Mouse (Mus musculus): Measurements from ENCODE around the gene 1700015G11Rik.

The 1700015G11Rik gene

DNA sequence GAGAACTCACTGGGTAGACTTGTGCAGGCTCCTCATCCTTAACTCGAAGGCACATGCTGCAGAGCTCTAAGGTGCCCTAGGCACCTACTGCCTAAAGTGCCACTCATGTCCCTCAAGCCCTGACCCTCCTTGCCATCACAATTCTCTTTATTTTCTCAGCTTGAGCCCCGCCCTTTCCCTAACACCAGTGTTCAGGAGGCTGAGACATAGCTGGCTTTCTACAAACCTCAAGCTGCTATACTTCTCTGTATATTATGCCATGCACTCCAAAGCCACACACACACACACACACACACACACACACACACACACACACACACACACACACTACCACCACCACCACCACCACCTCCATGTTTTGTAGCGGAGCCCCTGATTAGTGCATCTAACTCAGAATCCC is at the start of gene 1700015G11Rik:
Gene 1700015G11Rik (minus strand): TSS at position 101 of the 400 bp plus-strand sequence.
- no peak for DNase-seq (ENCODE audit: low spot score)

DNA sequence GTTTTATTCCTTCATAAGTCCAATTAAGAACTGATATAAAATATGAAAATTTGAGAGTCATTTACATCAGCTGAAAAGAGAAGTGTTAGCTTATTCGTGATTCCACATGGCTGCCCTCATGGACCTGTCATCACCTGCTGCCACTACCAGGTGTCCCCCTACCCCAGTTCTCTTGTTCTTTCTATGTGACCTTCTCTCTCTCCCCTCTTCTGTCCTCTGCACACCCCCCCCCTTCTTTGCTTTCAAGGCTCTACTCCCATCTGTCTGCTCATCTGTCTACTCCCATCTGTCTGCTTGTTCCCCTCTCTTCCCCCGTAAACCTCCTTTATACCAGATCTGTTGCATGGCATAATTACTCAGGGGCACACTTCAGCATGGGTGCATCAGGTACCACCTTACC is 41.4 kb upstream of the 1700015G11Rik start:
- no peak for DNase-seq (ENCODE audit: low spot score)

DNA sequence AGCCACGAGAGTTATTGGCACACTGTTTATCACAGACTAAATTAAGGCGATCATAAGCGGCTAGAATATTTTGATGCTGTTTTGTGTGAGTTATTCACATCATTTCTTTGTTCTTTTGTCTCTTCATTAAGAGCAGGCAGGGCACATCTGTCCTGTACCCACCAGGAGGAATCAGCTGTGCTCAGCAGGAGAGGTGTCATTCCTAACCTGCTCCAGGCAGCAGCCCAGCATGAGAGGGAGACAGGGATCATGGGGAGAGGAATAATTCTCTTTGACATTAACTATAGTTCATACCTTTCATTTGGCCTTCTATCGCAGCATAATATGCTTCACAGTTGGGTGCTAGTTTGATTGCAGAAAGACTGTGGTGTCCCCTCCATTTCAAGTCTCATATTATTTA is 40.7 kb upstream of the 1700015G11Rik start:
- no peak for DNase-seq (ENCODE audit: low spot score)

DNA sequence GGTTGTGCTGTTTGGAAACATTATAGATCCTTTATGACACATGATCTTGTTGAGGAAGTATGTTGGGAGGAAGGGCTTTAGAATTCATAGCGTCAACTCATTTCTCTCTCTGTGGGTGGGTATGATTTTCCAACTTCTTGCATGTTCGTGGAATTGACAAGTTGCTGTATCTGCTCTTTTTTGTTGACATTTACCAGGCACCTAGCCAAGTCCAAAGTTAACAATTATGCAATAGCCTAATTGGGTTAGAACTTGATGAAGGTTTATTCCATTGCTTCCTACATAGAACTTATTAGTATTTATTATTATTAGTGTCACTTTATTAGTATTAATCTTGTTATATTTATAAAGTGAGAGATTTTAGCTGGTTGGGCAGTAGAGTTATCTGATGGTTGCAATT is 40.3 kb upstream of the 1700015G11Rik start:
- no peak for DNase-seq (ENCODE audit: low spot score)

DNA sequence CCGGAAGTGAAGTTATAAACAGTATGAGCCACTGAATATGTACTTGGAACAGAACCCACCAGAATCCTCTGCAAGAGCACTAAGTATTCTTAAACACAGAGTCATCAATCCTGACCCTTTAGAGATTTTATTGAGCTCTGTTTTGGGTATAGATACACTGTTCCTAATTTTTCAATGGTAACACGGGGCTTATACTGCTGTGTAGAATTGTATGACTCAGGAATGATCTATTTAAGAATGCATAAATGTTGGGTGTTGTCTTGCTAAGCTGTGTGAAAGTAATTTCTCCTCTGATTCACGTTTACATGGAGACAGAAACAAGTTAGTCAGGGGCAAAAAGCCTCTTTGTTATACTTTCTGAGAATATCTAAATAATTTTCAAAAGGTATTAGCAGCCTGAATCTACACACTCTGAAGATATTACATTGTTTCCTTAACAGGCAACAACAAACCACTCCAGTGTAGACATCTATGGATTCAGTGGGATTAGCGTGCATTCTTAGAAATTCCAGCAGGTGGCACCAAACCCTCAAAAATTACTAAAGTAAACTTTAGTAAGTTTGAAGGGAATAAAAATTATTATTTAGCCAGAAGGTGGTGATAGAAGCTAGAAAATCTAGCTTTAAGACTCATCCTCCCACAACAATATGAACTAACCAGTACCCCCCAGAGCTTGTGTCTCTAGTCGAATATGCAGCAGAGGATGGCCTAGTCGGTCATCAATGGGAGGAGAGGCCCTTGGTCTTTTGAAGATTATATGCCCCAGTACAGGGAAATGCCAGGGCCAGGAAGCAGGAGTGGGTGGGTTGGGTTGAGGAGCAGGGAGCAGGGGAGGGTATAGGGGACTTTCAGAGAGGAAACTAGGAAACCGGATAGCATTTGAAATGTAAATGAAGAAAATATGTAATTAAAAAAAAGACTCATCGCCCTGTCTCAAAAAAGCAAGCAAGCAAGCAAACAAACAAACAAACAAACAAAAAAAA is 22.4 kb upstream of the 1700015G11Rik start:
- DNase-seq (ENCODE audit: low spot score), result peak; percentile 17

DNA sequence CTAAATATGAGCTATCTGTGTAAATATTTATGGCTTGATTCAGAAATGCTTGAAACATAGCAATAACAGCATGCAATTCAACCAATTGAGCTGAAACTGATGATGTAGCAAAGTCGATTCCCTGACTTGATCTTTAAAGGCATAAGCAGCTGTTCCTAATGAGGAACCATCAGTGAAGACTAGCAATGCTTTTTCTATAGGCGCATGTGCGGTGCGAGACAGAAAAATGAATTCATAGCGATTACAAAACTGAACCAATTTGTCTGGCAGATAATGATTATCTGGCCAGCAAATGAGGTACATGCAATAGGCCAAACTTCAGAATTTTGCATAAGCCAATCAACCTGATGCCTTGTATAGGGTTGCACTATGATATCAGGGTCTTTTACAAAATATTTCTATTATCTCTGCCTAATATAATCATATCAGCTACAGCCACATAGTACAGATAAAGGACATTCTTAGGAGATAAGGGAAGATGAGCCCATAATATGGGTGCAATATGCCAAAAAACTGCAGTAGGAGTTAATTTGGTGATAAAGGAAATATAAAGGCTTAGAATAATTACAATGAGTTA is 8.6 kb upstream of the 1700015G11Rik start:
- no peak for DNase-seq (ENCODE audit: low spot score)

DNA sequence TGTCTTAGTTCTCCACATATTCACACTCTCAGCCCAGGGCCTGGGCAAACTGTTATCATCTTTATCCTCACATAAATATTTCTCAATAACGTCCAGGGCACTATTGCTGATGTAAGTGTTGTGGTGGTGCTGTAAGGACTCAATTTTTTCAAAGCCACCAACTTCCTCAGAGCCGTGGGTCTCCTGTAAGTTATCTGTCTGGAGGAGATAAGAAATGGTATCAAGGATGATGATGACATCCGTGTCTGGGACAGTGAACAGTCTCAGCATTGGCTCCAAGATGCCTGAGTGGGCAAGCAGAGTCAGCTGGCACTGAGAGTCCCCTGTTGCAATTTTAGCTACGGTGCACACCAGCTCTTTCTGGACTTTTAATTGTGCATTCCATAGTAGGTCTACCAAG is 6.5 kb upstream of the 1700015G11Rik start:
- DNase-seq (ENCODE audit: low spot score), result no peak

DNA sequence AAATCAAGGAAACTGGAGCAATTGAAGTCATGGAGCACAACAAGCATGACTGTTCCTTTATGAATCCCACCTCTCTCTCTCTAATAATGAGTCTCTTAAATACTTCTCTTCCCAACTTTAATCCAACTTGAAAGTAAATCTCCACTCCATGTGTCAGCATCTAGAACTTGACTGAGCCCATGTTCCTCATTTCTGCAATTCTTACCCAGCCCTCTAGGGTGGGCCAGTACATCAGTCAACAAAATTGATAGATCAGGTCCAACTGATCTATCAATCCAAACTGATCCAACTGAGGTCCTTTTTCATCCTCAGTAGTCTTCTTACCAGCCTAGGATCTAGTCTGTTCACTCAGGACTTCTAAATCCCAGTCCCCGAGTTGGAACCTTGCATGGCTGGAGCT is 348 bp downstream of the 1700015G11Rik start:
- DNase-seq (ENCODE audit: low spot score), result no peak

DNA sequence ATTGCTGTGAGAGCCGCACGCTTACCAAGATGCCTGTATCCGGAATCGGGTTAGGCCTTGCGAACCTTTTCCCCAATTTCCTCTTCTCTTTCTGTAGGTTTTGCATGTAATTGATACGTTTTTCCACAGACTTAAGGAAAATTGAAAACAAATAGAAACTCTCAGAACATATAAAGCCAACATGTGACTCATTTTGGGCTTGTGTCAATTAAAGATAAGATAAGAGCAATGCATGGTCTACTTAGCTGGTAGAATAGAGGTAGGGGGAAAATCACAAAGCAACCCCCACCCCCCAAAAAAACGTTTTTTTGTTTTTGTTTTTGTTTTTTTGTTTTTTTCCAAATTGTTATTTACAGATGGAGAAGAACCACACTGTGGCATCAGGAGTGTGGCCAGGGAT is 2.1 kb downstream of the 1700015G11Rik start:
- no peak for DNase-seq (ENCODE audit: low spot score)

DNA sequence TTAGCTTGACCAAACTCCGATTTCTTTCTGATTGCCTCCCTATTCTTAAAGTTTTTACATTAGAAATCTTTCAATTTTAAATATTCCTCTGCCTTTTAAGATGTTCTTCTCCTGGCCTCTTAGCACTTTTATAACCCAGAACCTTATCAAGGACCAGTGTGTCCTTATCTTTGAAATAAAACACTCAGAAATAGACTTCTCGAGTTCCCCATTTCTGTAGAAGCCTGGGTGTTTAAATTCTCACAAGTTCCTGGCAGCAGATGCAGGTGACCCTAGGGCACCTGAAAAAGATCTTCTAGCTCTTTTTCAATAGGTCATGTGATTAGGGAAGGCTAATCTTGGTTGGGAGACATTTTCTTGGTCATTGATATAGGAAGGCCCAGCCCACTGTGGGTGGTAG is 8.4 kb downstream of the 1700015G11Rik start:
- no peak for DNase-seq (ENCODE audit: low spot score)

DNA sequence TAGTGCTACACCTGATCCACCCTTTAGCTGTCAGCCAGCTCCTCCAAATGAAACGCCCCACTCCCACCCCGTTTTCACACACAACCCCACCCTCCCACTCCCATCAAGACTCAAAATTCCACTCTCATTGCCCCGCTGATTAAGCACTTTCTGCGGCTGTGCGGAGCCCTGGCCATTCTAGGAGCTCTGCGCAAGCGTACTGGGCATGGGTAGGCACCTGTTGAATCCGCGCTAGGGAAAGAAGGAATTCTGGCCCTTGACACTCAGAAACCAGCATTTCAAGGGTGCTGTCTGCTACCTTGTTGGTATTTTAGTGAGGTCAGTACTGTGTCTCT is 9.3 kb downstream of the 1700015G11Rik start:
- no peak for DNase-seq (ENCODE audit: low spot score)

DNA sequence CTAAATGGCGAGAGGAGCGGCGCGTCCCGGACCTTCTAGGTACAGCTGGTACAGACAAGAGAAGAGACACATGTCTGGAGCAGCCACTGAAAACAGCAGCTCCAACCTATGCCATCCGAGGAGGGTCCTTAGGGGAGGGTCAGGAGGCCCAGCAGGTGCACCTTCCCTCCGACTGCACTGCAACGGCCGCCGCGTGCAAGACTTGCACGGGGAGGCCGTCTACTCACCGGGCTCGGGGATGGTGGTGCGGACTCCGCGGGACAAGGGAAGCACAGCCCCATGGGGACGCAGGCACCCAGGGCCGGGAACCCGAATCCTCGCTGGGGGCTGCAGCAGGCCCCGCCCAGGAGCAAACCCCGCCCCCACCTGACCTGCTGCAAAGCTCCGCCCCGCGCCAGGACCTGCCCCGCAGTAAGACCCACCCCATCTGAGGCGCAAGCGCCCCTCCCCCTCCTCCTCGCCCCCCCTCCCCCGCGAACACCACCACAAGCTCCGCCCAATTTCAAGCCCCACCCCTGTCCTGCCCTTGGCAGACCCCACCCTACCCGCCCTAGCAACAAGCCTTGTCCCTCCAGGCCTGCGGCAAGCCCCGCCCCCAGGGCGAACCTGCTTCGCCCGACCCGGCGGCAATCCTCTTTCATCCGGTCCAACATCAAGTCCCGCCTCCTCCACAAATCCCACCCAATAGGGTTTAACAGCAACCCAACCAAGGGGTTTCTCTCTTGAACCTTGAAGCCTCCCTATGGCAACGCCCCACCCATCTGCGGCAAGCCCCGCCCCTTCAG is 9.8 kb downstream of the 1700015G11Rik start, which contains the start of gene Svip:
Gene Svip (minus strand): TSS at position 508 of the 785 bp plus-strand sequence.
- peak; percentile 69 for DNase-seq (ENCODE audit: low spot score)

DNA sequence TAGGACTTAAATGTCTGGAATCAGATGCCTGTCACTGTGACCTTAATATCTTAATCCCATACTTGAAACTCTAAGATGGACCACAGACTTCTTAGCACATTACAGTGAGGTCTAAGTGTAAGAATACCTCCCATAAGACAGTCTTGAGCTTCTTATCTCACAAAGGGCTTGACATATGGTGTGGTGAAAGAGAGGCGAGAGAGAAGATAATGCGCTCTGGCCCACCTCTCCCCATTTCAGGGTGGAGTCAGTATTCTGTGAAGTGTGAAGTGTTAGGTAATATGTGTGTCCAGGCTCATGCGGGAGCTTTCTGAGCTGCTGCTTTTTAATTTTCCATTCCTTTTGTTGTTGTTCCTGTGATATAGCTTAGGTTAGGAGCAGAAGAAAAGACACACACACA is 24.5 kb downstream of the 1700015G11Rik start:
- DNase-seq (ENCODE audit: low spot score), result no peak

DNA sequence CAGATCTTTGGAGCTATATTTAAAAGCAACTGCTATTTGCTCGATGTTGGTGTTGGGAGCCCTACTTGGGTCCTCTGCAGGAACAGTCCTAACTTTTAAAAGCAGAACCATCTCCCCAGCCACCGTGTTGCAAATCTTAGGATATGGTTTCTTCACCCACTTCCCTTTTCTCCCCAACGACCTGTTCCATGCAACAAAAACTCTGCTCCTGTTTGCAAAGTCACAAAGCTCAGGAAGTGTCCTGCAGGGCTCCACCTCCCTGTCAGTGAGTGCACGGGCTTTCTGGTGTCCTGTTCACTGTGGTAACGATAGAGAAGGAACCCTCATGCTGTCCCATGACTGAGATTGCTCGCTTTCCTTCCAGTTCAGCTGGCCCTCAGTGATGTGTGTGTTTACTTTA is 28.6 kb downstream of the 1700015G11Rik start:
- no peak for DNase-seq (ENCODE audit: low spot score)

DNA sequence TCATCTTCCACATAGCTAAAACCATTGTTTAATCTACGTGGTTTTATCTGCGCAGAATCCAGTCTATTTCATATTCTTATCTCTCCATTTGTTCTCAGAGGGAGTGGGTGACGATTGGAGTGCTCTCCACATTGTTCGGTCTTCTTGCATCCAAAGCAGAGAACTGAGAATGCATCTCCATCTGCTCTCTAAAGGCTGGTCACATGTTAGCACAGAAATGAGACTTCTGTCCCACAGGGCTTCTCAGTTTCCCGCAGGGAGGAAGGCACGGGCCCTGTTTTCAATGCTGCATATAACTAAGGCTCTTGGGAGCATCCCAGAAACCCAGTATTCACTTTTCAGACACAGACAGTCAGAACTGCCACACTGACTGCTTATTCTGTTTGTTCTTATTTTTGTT is 29.8 kb downstream of the 1700015G11Rik start:
- no peak for DNase-seq (ENCODE audit: low spot score)

DNA sequence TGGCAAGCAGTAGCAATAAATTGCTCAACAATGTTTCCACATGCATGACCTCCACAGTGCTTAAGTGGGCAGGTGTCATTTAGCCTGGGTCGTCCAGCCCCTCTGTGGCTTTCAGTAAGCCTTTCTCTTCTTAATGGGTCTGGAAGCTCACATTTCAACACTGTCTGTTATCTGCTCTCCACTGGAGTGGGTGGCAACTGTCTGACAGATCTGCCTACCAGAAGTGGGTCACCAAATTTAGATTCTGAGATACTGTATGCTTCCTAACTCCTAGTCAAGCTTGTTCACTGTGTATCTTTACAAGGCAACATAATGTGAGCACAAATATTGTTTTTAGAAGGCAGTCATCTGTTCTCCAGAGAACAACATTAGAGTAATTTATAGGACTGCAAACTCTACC is 33.2 kb downstream of the 1700015G11Rik start:
- no peak for DNase-seq (ENCODE audit: low spot score)

DNA sequence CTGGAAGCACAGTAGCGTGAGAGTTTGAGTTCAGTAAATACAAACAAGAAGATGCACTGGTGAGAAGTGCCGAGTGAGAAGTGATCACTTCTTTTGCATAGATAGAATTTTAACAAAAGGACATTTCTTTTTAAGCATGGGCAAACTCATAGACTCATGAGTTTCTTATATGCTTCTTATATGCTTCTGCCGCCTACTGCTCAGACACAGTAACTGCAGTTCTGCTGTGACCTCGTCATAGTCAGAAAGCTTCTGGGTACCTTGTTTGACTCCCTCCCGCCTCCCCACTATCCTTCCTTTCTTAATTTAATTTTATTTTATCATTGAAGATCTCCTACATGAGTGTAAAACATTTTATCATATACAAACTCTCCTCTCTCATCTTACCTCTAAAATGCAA is 36.3 kb downstream of the 1700015G11Rik start:
- no peak for DNase-seq (ENCODE audit: low spot score)

DNA sequence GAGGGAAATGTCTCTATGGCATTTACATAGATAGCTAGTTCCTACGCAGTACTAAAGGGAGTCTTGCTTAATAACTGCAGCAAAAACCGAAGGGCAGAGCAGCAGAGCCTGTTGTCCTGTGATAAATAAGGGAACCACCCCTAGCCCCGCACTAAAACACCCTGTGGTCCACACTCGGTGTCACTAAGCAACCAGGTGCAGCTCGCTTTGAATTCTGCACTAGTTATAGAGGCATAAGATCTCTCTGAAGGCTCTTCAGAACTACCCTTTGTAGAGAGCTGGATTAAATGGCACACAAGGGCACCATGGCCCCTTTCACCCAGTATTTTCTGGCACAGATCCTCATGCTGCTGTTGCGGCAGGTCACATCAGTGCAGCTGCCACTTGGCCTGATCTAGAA is 40.3 kb downstream of the 1700015G11Rik start:
- DNase-seq (ENCODE audit: low spot score), result no peak

DNA sequence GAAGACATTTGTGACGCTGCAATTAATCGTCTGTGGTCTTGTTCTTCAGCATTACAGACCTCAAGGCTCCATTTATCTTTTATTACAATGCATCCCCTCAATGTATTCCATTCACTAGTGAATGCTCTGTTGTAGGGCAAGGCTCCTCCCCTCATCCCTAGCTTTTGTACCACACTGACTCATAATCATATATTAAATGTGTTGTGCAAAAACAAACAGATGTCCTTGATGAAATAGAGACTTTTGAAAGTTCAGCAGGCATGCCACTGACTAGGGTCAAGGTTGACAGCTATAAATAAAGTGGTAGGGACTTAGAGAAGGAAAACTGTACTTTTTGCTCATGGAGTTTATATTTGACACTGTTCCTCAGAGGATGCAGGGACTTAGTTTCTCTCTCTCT is 42.0 kb downstream of the 1700015G11Rik start:
- no peak for DNase-seq (ENCODE audit: low spot score)

DNA sequence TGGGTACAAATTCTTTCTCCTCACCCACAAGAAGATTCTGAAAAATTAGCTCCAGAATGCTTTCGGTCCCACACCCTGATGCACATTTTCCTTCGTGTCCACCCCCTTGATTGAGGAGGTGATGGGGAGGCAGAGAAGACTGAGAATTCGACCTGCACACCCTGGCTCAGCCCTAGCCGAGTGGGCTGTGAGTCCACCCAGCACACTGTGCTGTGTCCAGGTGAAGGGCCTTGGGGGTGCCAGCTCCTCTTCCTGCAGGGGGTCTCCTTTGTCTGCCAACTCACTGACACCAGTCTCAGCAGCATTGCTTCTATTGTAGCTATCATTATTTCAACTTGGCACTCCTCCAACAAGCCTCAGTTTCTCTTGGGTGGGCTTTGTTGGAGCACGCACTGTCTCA is 42.4 kb downstream of the 1700015G11Rik start:
- no peak for DNase-seq (ENCODE audit: low spot score)

DNA sequence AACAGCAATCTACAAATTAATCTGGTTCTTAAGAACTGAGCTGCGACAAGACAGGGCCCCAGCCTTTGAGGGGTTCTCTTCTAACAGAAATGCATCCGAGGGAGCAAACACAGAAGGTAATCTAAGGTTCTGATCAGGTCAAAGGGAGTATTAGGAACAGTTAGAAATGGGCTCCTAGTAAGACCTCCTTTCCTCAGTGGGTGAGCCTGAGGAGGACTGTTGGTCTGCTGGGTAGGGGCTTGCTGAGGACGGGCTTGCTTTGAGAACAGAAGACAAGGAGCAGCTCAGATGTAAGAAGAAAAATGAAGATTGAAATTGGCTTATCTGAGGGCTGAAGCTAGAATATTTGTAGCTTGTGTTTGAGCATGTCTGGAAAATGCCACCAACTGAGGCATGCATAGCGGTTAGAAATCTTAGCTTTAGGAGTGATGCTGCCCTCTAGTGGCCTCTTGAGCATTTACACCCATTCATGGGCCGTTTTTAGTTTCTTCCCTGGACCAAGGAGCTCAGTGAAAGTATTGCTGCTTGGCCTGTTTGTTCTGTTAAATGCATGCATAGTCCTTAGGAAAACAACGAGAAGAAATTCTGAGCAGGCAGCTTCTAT is 43.2 kb downstream of the 1700015G11Rik start:
- DNase-seq (ENCODE audit: low spot score), result peak; percentile 5

DNA sequence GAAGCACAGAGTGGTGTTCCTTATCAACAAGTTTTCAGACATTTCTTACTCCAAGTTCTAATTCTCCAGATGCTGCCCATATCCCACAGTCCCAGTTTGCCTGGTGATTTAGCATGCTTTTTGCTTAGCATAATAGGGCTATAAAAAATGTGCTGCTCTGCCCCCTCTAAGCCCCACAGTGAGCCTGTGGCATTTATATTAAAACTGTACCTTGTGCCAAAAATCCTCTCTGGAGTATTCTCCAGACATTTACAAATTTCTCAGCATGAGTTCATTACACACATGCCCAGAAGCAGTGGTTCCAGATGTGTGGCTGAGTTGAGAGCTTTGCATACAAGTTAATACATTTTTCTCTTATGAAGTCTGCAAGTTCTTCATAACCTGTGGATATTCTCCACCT is 46.1 kb downstream of the 1700015G11Rik start:
- DNase-seq (ENCODE audit: low spot score), result no peak
